Mouse (Mus musculus): ENCODE measurements around the gene Olfr998.
"Not testable (repeated sequence)": the region's sequence is repeated elsewhere in the genome, so short reads cannot be mapped to it uniquely, and the experiment has no call there.

Olfr998 gene

DNA sequence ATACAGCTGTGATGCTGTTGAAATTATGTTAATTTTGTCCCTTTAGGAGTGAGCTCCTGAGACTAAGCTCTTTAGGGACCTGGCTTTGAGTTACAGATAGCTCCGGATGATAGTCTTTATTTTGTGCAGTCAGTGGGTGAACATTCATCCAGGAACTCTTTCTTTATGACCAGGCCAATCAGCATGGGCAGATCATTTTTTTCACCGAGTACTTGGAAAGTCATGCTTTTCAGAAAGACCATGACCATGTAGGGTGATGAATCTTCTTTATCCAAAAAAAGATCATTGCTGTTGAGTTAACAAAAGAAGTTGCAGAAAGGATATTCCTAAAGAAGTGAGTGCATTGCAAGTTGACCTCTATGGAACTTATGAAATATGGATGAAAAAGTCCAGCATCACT lies at the start of gene Olfr998:
Olfr998 (plus strand) TSS at position 301 of the 400 bp plus-strand sequence.
- DNase-seq = not testable (repeated sequence)

DNA sequence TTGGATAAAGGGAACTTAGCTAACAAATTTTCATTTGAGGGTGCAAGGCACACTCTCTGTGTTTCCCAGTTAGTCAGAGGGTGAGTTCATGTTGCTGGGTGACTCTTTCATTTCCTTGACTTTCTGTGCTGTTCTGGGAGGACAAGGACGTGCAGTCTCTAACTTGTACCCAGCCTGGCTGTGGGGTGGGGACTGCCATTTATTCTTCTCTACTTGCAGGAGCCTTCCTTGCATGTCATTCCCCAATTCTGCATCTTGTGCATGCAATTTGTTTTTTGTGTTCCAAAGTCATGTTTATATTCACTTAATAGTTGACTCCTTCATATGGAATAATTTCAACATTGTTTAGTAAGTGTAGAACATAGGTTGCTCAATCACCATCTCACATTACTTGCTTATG lies 33.9 kb upstream of the Olfr998 start:
- DNase-seq = no peak

DNA sequence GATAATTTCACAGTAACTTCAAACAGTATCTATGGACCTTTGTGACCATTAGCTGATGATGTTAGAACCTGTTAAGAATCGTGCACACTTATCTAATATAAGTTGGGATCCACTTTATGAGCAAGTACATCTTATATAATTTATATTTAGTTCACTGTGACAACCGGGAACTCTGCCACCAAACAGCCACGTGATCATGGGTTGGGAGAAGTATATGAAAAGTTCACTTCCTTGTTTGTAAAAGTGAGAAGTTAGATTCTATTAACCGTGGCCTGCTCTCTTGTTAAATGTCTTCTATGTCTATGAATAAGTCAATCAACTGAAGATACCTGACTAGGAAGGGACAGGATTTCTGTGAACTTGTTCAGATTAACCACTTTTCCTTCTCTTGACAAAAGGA lies 28.5 kb upstream of the Olfr998 start:
- DNase-seq = no peak

DNA sequence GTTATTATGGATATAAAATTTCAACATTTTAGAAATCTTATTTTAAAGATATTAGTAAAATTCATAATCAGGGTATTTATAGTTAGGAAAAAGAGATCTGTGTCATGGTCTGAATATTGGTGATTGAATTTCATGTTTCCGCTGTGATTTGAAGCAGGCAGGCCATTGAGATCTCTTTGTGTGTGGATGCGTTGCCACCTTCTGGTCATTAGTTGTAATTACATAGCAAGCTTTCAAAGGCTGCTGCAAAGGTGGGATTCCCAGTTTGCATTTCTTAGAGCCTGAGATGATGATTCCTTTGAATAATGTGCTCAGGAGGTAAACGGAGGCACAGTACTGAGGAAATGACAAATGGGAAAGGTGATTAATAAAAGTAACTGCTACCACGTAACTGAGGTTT lies 27.6 kb upstream of the Olfr998 start:
- DNase-seq = peak; percentile 3

DNA sequence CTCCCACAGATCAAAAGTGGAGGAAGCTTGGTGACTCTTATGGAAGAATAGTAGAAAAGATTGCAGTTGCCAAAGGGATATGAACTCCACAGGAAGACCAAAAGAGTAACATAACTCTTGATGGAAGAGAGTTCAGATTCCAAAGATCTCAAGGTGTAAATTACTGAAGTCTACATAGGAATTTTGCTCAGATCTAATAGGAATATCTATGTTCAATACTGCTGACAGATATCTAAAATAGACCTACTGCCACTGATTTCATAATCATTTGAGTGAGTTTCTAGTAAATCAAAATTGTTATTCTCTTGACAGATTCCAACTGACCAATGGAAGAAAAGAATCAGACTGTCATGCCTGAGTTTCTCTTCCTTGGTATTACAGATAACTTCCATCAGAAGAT lies 9.8 kb upstream of the Olfr998 start, which contains the start of gene Olfr996:
Olfr996 (plus strand) TSS at position 301 of the 400 bp plus-strand sequence.
- no peak for DNase-seq

DNA sequence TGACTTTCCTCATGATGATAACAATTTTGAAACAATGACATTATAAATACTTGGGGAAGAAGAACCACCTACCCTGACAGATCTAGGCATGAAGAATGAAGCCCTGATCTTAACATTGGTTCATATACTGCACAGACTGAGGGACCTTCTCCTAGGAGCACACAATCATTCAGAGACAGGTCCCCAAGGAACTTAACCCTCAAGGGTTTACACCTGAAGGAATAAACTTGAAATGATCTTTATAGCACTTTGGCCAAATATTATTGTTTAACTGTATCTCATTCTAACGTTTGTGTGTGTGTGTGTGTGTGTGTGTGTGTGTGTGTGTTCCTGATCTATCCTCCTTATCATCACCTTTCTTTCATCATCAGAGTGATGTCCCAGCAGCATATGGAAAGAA lies 23.1 kb downstream of the Olfr998 start, which contains the start of gene Olfr1000:
Olfr1000 (minus strand) TSS at position 101 of the 400 bp plus-strand sequence.
- no peak for DNase-seq
